Mouse (Mus musculus): Measurements from ENCODE around the gene Rtn2. TPM values are rescaled to one million over a fixed set of nuclear protein-coding genes. Genes with fewer than 3 reads are reported as not detected.
A peak's percentile ranks its signal among the peaks of the same experiment; 100 is the strongest.

Gene Rtn2
- total RNA-seq, 1 experiment from 2014 or later = not detected

DNA sequence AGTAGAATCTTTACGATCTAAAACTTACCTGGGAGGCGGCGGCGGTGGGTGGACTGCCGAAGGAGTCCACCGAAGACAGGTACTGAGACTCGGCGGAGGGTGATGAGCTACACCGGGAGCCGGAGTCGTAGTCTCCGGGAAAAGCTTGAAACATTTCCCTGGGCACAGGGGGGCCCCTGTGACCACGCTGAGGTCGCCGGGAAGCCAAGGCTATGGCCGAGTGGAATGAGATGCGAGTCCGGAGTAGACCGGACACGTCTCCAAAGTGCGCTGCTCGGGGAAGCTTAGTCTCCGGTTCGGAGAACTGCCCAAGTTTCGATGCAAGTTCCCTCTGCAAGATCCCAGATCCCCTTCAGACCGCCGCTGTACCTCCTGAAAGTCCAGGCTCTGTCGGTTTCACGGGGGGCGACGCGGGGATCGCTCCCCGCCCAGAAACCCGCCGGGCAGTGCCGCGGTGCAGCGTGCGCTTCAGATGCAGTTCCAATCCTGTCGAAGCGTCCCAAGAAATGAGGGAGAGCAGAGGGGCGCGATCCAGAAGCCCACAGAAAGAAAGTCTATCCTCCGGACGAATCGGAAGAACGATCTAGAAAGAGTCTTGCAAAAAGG lies 27.0 kb downstream of the Rtn2 start:
- ATAC-seq (ENCODE audit: extremely low read depth, insufficient number of reproducible peaks, low FRiP score, poor library complexity, severe bottlenecking) = no peak

DNA sequence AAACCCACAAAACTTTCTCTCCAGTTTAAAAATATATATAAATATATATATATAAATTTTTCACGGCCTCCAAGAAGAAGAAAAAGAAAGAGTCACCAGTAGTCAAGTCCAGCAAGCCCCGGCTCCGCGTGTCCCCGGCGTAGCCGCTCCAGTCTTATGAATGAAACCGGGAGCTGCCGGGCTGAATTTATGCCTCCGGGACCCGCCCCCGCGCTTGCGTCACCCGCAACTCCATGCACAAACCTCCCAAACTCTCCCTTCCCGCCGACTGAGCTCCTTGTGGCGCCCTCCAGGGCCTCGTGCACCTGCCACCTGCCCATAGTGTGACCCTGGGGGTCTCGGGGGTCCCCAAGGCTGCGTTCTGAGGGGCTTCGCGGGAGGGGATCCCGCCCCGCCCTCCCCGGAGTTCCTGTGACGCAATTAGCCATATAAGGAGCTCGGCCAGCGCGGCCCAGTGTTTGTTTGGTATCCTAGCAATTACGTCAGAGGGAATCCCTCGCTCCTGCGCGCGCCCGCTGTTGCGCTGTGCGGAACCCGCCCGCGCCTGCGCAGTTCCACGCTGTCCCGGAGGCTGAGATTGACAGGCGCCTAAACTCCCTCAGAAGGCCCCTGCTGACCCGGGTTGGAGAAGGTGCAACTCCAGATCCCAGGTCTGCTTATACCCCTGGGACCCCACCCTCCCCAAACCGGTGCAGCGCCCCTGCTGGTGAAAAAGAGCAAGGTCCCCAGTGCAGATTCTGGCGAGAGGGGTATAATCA lies 27.6 kb downstream of the Rtn2 start, which contains the start of gene Fosb:
Gene Fosb (minus strand): TSS at position 168 of the 758 bp plus-strand sequence.
- peak; percentile 74 for ATAC-seq (ENCODE audit: extremely low read depth, insufficient number of reproducible peaks, low FRiP score, poor library complexity, severe bottlenecking)

DNA sequence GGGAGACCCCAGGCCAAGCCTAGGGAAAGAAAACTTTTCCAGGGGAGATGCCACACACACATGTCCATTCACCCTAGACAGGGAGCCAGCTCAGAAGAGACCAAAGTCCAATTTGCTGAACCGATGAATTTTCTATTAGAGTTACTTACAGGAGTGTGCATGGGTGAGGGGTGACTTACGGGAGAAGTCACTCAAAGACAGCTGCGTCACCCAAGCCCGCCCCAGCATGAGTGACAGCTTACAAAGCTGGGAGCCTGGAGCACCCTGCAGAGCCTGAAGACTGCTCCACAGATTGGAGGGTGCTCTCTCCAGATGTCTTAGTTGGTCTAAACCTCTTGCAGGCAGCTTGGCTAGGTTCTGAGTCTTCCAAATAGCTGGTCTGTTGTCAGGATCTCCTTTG lies 29.6 kb downstream of the Rtn2 start:
- no peak for ATAC-seq (ENCODE audit: extremely low read depth, insufficient number of reproducible peaks, low FRiP score, poor library complexity, severe bottlenecking)

DNA sequence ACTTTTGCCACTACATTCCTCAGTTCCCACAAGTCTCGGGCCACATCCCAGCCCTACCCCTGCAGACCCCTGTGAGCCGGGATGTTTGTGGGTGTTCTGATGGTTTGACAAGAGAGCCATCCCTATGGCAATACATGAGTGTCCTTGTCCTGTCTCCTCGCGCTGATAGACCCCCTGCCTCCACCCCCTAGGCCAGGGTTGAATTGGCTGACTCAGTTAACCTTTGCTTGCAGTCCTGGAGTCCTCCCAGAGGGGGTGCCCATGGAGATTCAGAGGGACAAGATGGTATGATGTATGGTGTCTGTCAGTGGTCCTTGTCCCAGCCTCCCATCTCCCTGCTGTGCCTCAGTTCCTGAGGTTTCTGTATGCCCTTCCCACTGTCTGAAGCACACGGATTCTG lies 31.6 kb downstream of the Rtn2 start:
- no peak for ATAC-seq (ENCODE audit: extremely low read depth, insufficient number of reproducible peaks, low FRiP score, poor library complexity, severe bottlenecking)

DNA sequence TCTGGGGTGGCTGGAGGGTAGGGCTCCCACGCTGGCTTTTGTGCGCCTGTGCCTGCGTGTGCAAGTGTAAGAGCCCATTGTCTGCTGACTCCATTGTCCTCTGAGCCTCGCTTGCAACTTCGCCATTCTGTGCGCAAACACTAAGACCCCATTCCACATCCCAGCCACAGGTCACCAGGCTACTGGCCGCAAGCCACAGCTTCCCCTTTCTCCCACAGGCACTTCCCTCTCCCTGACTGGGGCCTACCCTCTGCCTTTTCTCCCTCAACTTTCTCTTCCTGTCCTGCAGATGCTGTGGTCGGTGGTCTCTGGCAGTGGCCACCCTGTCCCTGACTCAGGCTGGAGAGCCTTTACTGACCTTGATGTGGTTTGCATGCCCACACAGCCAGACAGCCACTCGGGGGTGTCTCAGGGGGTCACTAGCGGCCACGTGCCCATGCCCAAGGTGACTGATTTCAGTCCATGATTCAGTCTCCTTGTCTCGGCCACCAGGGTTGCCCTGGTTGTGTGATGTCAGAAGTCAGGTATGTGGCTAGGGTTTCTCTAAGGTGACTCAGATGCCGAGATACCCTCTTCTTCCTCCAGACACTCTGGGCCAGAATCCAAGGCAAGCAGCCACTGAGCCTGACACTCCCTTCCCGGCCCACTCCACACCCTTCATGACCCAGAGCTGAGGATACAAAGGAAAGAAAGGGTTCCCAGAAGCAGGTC lies 34.2 kb downstream of the Rtn2 start:
- ATAC-seq (ENCODE audit: extremely low read depth, insufficient number of reproducible peaks, low FRiP score, poor library complexity, severe bottlenecking) = peak; percentile 62

DNA sequence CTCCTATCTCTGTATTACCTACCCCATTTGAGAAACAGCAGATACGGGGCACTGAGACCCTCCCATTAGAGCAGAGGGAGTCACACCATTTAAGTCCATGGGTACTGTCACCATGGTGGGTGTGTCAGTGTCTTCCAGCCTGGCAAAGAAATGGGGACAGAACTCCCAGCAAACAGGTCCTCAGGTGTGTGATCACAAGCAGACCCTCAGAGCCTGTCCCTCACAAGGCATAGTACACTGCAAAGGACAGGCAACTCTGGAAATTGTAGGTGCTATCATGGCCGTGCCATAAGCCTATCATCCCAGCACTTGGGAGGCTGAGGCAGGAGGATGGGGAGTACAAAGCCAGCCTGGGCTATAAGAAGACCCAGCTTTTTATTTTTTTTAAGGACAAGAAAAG lies 35.8 kb downstream of the Rtn2 start:
- ATAC-seq (ENCODE audit: extremely low read depth, insufficient number of reproducible peaks, low FRiP score, poor library complexity, severe bottlenecking) = no peak

DNA sequence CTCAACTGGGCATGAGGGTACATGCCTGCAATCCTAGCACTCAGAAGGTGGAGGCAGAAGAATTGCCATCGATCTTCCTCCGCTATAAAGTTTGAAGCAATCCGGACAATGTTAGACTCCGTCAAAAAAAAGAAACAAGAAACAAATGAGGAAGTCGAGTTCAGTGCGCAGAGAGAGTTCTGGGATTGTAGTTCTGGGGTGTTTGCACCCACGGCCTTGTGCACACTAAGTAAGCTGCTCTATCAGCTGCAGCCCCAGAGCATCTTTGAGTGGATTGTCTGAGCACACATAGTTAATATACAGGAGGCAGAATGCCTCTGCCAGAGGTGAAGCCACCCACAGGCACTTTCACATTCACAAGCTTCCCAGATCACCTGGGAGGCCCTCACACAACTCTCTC lies 36.3 kb downstream of the Rtn2 start:
- no peak for ATAC-seq (ENCODE audit: extremely low read depth, insufficient number of reproducible peaks, low FRiP score, poor library complexity, severe bottlenecking)

DNA sequence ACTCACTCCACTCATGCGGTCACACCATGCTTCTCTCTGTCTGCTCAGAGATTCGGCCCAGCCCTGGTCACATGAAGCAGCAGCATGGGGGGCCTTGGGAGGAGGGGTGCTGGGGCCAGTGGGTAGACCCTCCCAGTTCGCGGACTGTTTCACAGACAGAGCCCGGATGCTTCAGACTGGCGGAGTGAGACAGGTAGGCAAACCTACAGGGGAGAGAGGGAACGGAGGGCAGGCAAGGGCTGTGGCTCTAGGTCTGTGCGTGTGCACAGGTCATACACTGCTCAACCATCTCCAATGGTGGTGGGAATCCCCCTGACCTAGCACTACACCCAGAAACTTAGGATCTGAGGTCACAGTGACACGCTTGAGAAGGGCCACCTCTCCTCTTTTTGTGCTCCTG lies 37.0 kb downstream of the Rtn2 start:
- peak; percentile 11; the same call in 1 of the 2 replicates for ATAC-seq (ENCODE audit: extremely low read depth, insufficient number of reproducible peaks, low FRiP score, poor library complexity, severe bottlenecking)

DNA sequence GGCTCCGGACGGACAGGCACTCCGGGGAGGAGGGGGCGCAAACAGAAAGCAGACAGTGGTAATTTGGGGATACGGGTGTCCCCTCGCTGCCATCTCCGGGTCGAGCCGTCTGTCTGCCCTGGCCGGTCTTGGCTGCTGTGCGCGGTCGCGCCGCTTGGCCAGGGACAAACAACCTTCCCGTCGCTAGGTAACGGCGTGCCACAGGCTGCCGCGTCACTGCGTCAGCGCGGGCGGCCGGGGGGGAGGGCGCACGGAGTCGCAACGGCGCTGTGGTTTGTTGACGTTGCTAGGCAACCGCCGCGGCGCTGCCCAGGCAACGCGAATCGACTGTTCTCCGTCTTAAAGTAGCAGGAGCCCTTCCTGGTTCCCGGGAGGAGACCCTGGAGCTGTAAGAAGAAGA lies 37.5 kb downstream of the Rtn2 start:
- peak; percentile 59 for ATAC-seq (ENCODE audit: extremely low read depth, insufficient number of reproducible peaks, low FRiP score, poor library complexity, severe bottlenecking)

DNA sequence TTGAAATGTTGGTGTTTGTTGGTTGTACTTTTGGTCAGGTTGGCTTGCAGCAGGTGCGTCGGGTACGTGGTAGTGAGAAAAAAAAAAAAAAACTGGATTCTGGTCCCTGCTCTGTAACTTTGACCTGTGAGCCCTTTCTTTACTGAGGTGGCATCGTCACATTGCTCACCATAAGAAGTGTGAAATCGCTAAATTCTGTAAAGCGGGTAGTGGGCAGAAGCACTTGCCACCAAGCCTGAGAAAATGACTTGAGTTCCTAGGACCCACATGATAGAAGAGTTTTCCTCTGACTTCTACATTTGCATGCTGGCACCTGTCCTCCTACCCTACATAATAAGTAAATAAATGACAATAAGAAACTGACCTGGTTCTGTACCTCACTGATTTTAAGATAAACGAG lies 38.2 kb downstream of the Rtn2 start:
- no peak for ATAC-seq (ENCODE audit: extremely low read depth, insufficient number of reproducible peaks, low FRiP score, poor library complexity, severe bottlenecking)

DNA sequence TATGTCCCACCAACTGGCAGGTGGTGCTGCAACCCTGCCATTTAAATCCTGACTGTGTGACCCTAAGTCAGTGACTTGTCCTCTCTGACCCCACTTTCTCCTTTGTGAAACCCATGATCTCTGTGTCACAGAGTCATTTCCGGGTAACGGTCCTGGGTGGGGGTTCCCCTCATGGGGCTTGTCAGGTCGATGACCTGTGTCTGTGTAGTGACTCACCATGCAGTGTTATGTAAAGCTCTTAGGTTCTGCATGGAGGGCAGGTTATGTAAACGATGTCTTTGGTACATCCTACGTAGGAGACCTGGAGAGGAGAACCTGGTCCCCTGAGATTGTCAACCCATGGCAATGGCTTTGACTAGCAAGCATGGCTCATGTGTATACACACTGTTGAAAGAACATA lies 39.0 kb downstream of the Rtn2 start:
- peak; percentile 74 for ATAC-seq (ENCODE audit: extremely low read depth, insufficient number of reproducible peaks, low FRiP score, poor library complexity, severe bottlenecking)

DNA sequence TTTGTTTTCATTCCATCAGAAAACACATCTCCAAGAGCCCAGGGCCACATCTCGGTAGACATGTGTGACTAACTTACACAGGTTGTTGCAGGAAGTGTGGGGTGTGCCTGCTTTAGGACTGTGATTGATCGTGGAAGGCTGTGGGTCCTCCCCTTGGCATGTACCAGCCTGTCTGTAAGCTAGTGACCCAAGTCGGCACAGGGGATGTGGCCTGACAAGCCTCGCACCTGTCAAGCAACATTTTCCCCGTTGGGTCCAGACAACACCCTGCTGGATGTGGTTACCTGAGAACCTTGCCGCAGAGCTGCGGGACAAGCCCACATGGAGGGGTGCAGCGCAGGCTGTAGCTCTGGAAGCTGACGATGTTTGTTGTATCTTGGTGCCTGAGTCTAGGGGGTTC lies 40.1 kb downstream of the Rtn2 start:
- ATAC-seq (ENCODE audit: extremely low read depth, insufficient number of reproducible peaks, low FRiP score, poor library complexity, severe bottlenecking) = no peak

DNA sequence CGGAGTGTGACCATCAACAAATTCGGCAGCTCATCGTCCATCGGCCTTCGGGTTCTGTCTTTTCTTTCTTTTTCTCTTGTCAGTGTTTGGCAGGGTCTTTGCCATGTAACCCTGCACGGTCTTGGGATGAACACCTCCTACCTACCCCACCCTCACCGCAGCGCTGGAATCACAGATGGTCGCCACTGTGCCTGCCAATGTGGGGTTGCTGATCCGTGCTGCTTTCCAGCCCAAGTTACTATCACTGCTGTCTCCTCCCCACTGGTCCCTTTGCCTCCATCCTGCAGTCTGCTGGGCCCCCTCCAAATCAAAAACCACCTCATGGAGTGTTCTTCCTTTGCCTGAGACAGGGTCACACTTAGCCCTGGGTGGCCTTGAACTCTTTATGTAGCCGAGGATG lies 41.8 kb downstream of the Rtn2 start:
- no peak for ATAC-seq (ENCODE audit: extremely low read depth, insufficient number of reproducible peaks, low FRiP score, poor library complexity, severe bottlenecking)

DNA sequence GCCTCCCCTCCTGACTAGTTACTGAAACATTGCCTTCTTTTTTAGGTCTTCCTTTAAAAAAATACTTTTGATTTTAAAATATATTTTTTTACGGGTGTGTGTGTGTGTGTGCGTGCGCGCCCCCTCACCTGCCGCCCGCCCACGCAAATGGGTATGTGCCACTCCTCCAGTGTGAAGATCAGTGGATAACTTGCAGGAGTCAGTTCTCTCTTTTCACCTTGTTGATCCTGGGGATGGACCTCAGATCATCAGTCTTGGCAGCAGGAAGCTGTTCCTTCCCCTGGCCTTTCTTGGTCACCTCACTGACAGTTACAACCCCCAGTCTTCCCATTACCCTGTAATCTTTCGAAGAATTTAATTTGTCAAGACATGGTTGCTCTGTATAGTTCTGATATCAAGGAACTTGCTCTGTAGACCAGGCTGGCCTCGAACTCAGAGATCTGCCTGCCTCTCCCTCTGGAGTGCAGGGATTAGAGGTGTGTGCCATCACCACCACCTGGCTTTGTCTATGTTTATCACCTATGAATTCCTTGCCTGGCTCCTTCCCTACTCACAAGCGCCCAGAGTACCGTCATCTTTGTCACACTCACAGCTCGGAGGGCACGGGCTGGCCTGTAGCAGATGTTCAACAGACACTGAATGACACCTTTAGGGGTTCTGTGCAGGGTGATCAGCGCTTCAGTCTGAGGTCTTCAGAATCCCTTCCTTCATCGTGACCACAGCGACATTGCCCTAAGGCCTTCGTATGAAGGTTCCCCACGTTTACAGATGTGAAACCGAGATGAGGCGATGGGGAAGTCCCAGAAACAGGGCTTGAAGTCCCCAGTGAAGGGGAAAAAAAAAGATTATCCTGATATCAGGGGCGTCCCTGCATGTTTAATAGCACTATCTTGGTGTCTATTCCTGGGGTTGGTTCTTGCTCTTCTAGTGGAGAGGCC lies 43.1 kb downstream of the Rtn2 start:
- ATAC-seq (ENCODE audit: extremely low read depth, insufficient number of reproducible peaks, low FRiP score, poor library complexity, severe bottlenecking) = peak; percentile 40

DNA sequence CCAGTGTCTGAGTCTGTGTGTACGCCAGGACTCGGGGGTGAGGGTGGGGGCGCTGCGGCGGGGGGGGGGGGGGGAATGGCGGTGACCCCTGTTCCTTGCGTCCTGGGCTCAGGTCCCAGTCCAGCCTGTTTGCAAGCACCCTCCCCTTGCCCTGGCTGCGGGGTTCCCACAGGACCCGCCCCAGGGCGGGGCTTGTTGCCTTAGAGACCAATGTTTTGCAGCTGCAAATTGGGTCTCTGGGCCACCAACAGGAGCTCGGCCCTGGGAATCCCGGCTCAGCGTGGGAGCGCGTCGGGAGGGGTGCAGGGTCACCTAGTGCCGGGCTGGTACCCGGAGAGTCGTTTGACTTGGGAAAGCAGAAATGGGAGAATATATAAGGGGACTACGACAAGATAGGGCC lies 43.9 kb downstream of the Rtn2 start:
- no peak for ATAC-seq (ENCODE audit: extremely low read depth, insufficient number of reproducible peaks, low FRiP score, poor library complexity, severe bottlenecking)

DNA sequence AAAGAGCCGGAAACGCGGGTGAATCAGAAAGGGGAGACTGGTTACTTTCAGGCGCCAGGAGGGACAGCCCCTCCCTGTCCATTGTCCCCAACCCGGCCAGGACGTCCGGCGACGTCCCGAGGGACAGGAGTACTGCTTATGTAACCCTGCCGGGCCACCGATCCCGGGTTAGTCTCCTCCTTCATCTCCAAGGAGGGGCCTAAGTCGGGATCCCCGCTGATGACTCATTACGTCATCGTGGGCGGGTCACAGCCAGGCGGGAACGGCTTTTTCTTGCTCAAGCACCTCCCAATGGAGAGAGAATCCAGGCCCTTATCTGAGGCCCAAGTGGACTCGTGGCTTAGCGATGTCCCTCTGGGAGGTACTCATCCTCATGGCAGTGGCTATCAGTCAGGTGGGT lies 44.7 kb downstream of the Rtn2 start:
- ATAC-seq (ENCODE audit: extremely low read depth, insufficient number of reproducible peaks, low FRiP score, poor library complexity, severe bottlenecking) = no peak

DNA sequence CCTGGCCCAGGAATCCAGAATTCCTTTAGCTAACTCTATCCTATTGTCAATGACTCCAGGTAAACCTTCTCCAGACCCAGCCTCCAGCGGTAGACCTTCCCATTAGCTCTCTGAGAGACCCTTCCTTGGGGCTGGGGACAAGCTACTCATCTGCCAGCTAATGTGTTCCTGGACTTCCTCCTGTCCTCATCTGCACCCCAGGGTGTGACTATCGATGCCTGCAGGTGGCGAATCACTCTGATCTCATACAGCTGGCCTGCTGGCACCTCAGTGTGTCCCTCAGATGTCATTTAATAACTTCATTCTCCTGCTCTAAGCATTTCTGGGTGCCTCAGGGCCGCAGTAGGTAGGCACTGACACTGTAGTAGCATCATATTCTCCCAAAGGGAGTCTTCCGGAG lies 45.4 kb downstream of the Rtn2 start:
- no peak for ATAC-seq (ENCODE audit: extremely low read depth, insufficient number of reproducible peaks, low FRiP score, poor library complexity, severe bottlenecking)

DNA sequence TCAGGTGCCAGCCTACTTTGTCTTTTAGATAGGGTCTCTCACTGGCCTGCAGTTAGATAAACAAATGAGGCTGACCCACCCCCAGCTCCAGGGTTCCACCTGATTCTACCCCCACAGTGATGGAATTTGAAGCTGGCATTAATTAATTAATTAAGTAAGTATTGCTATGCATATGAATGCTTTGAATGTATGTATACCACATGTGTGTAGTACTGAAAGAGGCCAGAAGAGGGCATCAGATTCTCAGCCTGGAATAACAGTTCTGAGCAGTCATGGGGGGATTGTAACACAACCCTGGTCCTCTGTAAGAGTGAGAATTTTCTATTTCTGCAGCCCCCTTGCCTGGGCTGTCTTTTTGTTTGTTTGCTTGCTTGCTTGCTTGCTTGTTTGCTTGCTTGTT lies 46.0 kb downstream of the Rtn2 start:
- no peak for ATAC-seq (ENCODE audit: extremely low read depth, insufficient number of reproducible peaks, low FRiP score, poor library complexity, severe bottlenecking)

DNA sequence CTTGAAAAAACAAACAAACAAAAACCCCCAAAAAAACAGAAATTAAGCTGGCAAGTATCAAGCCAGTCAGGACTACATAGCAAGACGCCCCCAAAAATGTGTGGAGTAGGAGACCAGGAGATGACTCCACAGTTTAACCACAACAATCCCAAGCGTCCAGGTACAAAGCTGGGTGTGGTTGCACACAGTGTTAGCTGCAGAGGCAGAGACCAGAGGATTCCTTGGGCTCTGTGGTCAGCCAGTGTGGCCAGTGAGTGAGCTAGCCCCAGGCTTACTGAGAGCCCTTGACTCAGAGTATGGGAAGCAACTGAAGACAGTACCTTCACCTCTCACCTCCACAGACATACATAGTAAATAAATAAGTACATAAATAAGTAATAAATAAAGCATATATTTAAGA lies 49.5 kb downstream of the Rtn2 start:
- no peak for ATAC-seq (ENCODE audit: extremely low read depth, insufficient number of reproducible peaks, low FRiP score, poor library complexity, severe bottlenecking)

All from neutrophil, adult 5-6 weeks (primary cell).